Mouse (Mus musculus) Muller cell, postnatal 12 days (primary cell): ENCODE results near the gene Lelp1.

Experiments used
- DNase-seq: peaks from one replicate; pipeline ENCODE4 v3.0.0-alpha.2; 2015; ENCODE audit errors: inconsistent ontology term

Gene Lelp1

GRCm38 (mm10) chr3:92142644-92143043 is at the start of gene Lelp1:
TSS of gene Lelp1 (minus strand) at chr3:92142744.
- no peak for DNase-seq

DNA sequence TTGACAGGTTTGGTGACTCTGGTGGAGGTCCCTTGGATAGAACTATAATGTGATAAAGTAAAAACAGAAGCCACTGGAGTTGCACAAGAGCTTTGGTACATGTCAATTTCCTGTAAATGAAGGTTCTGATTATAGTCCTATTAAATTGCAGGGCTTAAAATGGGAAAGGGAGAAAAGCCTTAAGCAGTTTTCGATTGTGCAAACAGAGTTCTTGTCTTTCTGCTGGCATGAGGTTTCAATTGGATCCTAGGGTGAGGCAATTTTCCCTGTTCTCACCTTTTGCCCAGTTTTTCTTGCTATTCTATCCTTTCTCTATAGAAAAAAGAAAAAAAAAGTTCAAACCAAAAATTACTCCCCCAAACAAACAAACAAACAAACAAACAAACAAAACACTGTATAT is 34.3 kb upstream of the Lelp1 start:
- DNase-seq: no peak

GRCm38 (mm10) chr3:92169847-92170246 is 27.3 kb upstream of the Lelp1 start:
- DNase-seq: no peak

DNA sequence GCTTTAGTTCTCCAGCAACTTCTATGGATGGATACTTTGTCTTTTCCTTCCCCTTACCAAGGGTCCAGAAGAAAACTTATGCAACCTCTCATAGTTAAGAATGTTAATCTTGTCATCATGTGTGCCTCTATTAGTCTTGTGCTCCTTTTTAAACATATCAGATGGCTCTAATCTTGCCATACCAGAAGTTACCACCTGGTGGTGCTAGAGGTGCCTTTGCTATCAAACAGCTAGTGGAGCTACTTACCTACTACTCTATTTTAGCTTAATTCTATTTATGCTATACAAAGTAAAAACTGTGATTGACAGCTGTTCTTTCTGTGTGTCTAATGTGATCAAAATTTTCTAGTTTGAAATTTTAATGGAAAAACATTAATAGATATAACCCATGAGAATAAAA is 10.8 kb upstream of the Lelp1 start:
- peak; percentile 24 for DNase-seq

GRCm38 (mm10) chr3:92150631-92151277 is 8.2 kb upstream of the Lelp1 start:
- peak; percentile 72 for DNase-seq

GRCm38 (mm10) chr3:92147913-92148312 is 5.4 kb upstream of the Lelp1 start:
- no peak for DNase-seq

GRCm38 (mm10) chr3:92147420-92147819 is 4.9 kb upstream of the Lelp1 start:
- no peak for DNase-seq

DNA sequence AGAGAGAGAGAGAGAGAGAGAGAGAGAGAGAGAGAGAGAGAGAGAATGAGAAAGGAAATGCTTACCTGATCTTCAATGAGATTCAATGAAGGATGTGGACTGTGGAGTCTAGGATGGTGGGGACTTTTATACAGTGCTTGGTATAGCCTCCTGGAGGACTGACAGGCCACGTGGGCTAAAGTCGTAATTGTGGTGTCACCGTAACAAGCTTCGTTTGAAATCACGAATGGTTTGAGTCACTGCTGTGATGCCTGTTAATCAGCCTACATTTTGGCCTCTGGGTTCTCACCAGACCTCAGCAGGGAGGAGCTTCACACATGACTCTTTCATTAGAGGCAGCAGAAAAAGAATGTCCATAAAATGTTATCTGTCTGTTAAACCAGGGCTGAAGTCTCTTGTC is 18.7 kb downstream of the Lelp1 start, which contains the start of gene Prr9:
TSS of gene Prr9 (minus strand) at position 101 of the 400 bp plus-strand sequence.
- no peak for DNase-seq

DNA sequence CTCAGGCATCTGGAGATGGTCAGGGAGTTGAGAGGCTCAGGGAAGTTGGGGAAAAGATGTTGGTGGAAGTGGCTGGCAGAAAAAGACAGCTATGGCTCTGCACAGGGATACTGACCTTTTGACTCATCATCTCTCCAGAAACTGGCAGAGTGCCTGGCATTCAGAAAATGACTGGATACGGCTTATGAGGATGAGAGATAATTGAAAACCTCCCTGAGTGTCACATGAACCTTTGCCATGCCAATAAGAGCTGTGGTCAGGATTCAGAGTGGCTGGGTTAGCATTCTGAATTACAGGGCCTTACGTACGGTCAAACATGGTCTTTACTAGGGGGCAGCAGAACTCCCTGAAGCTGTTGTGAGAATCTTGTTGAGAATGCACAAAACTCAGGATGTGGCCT is 21.6 kb downstream of the Lelp1 start:
- DNase-seq: peak; percentile 88

GRCm38 (mm10) chr3:92117930-92118329 is 24.6 kb downstream of the Lelp1 start:
- no peak for DNase-seq

GRCm38 (mm10) chr3:92111526-92111925 is 31.0 kb downstream of the Lelp1 start:
- DNase-seq: peak; percentile 69

- peak; percentile 84 for DNase-seq
These were observed 31.8 kb downstream of the Lelp1 start for GRCm38 (mm10) chr3:92110790-92111189.

- peak; percentile 64 for DNase-seq
These were observed 36.0 kb downstream of the Lelp1 start for GRCm38 (mm10) chr3:92106582-92106981.
